Mouse (Mus musculus) urinary bladder, postnatal 4 days (tissue): Measurements from ENCODE around the gene Srp54c.
A peak's percentile ranks its signal among the peaks of the same experiment; 100 is the strongest.
"Not testable (repeated sequence)": the region's sequence is repeated elsewhere in the genome, so short reads cannot be mapped to it uniquely, and the experiment has no call there.

Source experiments
- DNase-seq, 2 experiments: peaks; one replicate each; pipeline ENCODE4 v3.0.0; 2021 to 2022; ENCODE audit warnings: low spot score in 2 of 2

Gene Srp54c

GRCm38 (mm10) chr12:55229626-55230519, at the start of gene Srp54c:
Gene Srp54c, plus strand, starts transcription at chr12:55230168.
- not testable (repeated sequence) for DNase-seq

GRCm38 (mm10) chr12:55187686-55188085, 42.3 kb upstream of the Srp54c start:
- not testable (repeated sequence) for DNase-seq

- DNase-seq = not testable (repeated sequence)
These were observed 40.8 kb upstream of the Srp54c start for GRCm38 (mm10) chr12:55189127-55189526.

GRCm38 (mm10) chr12:55199306-55199705, 30.7 kb upstream of the Srp54c start, which contains the start of gene 1700047I17Rik2:
Gene 1700047I17Rik2, plus strand, starts transcription at chr12:55199592.
- not testable (repeated sequence) for DNase-seq

- DNase-seq = not testable (repeated sequence)
These were observed 30.2 kb upstream of the Srp54c start for GRCm38 (mm10) chr12:55199799-55200198.

GRCm38 (mm10) chr12:55212944-55213343, 17.0 kb upstream of the Srp54c start:
- not testable (repeated sequence) for DNase-seq

- DNase-seq = not testable (repeated sequence)
These were observed 523 bp downstream of the Srp54c start for GRCm38 (mm10) chr12:55230520-55230861.

- not testable (repeated sequence) for DNase-seq
These were observed 12.3 kb downstream of the Srp54c start for GRCm38 (mm10) chr12:55242243-55242642.

- not testable (repeated sequence) for DNase-seq
These were observed 32.0 kb downstream of the Srp54c start for GRCm38 (mm10) chr12:55261950-55262349.

- DNase-seq = not testable (repeated sequence)
These were observed 33.4 kb downstream of the Srp54c start for GRCm38 (mm10) chr12:55263385-55263784.

GRCm38 (mm10) chr12:55272243-55272642, 42.3 kb downstream of the Srp54c start:
- no peak for DNase-seq

GRCm38 (mm10) chr12:55277583-55277982, 47.6 kb downstream of the Srp54c start:
- DNase-seq = not testable (repeated sequence)

GRCm38 (mm10) chr12:55298112-55298511, 68.1 kb downstream of the Srp54c start:
- no peak for DNase-seq

- DNase-seq = no peak
These were observed 69.4 kb downstream of the Srp54c start, which contains the start of gene 1110008L16Rik for GRCm38 (mm10) chr12:55299336-55299735. Gene 1110008L16Rik, plus strand, starts transcription at chr12:55299577.

- no peak for DNase-seq
These were observed 70.9 kb downstream of the Srp54c start for GRCm38 (mm10) chr12:55300820-55301351.

- no peak for DNase-seq
These were observed 71.7 kb downstream of the Srp54c start for GRCm38 (mm10) chr12:55301472-55302300.

- DNase-seq = peak; percentile 84
These were observed 72.8 kb downstream of the Srp54c start, which contains the start of gene Ppp2r3c for GRCm38 (mm10) chr12:55302485-55303441. Gene Ppp2r3c, minus strand, starts transcription at chr12:55302998.

GRCm38 (mm10) chr12:55306371-55306770, 76.4 kb downstream of the Srp54c start:
- no peak for DNase-seq

- no peak for DNase-seq
These were observed 77.6 kb downstream of the Srp54c start for GRCm38 (mm10) chr12:55307566-55307965.

- DNase-seq = no peak
These were observed 78.8 kb downstream of the Srp54c start for GRCm38 (mm10) chr12:55308731-55309130.

GRCm38 (mm10) chr12:55309501-55309900, 79.5 kb downstream of the Srp54c start:
- no peak for DNase-seq
